Mouse (Mus musculus) intestine, postnatal 0 days (tissue): ENCODE data around the gene Fto. TPM values are rescaled to one million over a fixed set of nuclear protein-coding genes. Genes with fewer than 3 reads are reported as not detected.

Source experiments
- ATAC-seq: fragments of 200-750 bp; cut with Nextera tagmentation; 2 replicates; pipeline ENCODE4 v1.8.0; 2017; ENCODE audit warnings: mild to moderate bottlenecking, moderate TSS enrichment, moderate library complexity
- H3K27ac ChIP-seq: fragments of 300-500 bp; sonication (generic); 2 replicates; pipeline ENCODE4 v1.5.1; 2014; ENCODE audit warnings: mild to moderate bottlenecking, low read depth, low read length, moderate library complexity
- H3K27me3 ChIP-seq: fragments of 300-500 bp; sonication (generic); replicated peaks from 2 replicates; pipeline ENCODE4 v1.6.1; 2014; ENCODE audit warnings: low read length, mixed read lengths; ENCODE audit not compliant: control insufficient read depth, insufficient read depth
- H3K36me3 ChIP-seq: fragments of 300-500 bp; sonication (generic); 2 replicates; pipeline ENCODE4 v1.6.1; 2014; ENCODE audit warnings: mild to moderate bottlenecking, moderate library complexity; ENCODE audit not compliant: control insufficient read depth, insufficient read depth
- H3K4me1 ChIP-seq: fragments of 300-500 bp; sonication (generic); replicated peaks from 2 replicates; pipeline ENCODE4 v1.6.1; 2014; ENCODE audit warnings: antibody characterized with exemption, low read length, mixed read lengths; ENCODE audit not compliant: control insufficient read depth, insufficient read depth
- H3K4me2 ChIP-seq: fragments of 300-500 bp; sonication (generic); replicated peaks from 2 replicates; pipeline ENCODE4 v1.6.1; 2014; ENCODE audit warnings: low read depth, mild to moderate bottlenecking, moderate library complexity
- H3K4me3 ChIP-seq: fragments of 300-500 bp; sonication (generic); 2 replicates; pipeline ENCODE4 v1.5.1; 2014; ENCODE audit warnings: low read depth, low read length
- H3K9ac ChIP-seq: fragments of 300-500 bp; sonication (generic); 2 replicates; pipeline ENCODE4 v1.6.1; 2014; ENCODE audit warnings: mild to moderate bottlenecking, low read depth, low read length
- H3K9me3 ChIP-seq: fragments of 300-500 bp; sonication (generic); 2 replicates; pipeline ENCODE4 v1.6.1; 2016; ENCODE audit warnings: mixed run types; ENCODE audit not compliant: control insufficient read depth
- CTCF ChIP-seq: sonication (generic); IDR thresholded peaks from 2 replicates; pipeline ENCODE4 v1.5.1; 2016; ENCODE audit warnings: low read depth, mild to moderate bottlenecking, control low read depth, antibody characterized with exemption, moderate library complexity
- WGBS: fragments of 180-500 bp; shearing (Covaris S2); extraction: QIAGEN DNeasy Blood & Tissue Kit; methylation state at CpG from one replicate; pipeline ENCODE4 v1.1.7; 2014; 5-methylcytosine and 5-hydroxymethylcytosine counted together
- polyA plus RNA-seq: library from polyadenylated mRNA; unstranded; fragments of >200 nt; fragmentation: Nextera tagmentation; extraction: Ambion mirVana; gene quantifications from 2 replicates; pipeline ENCODE4 v1.2.1, GENCODE M21; 2015

Gene Fto
- polyA plus RNA-seq, 1 experiment from 2014 or later = 21.7 TPM

- H3K9me3 ChIP-seq = no peaks in the 10 kb centered on the region
- ATAC-seq = no peak
- TF ChIP-seq CTCF = no peak
- H3K27ac ChIP-seq = no peak overlapping the region
- no peaks in the 10 kb centered on the region for H3K27me3 ChIP-seq
- H3K36me3 ChIP-seq = no peaks in the 10 kb centered on the region
- H3K4me1 ChIP-seq = no peaks in the 10 kb centered on the region
- H3K4me3 ChIP-seq = no peak overlapping the region
- H3K4me2 ChIP-seq = no peak overlapping the region
- H3K9ac ChIP-seq = no peak overlapping the region
- WGBS = 77% methylated on average over 4 of the region's 4 CpGs
These were observed 247.9 kb downstream of the Fto start for GRCm38 (mm10) chr8:91561241-91561640.

- H3K27ac ChIP-seq = no peak overlapping the region
- no peak for ATAC-seq
- TF ChIP-seq CTCF = no peak
- no peaks in the 10 kb centered on the region for H3K4me1 ChIP-seq
- H3K4me3 ChIP-seq = no peak overlapping the region
- no peak overlapping the region for H3K4me2 ChIP-seq
- H3K9ac ChIP-seq = no peak overlapping the region
- WGBS = 63% methylated on average over 7 of the region's 7 CpGs
- no peaks in the 10 kb centered on the region for H3K9me3 ChIP-seq
- H3K36me3 ChIP-seq = no peaks in the 10 kb centered on the region
- no peaks in the 10 kb centered on the region for H3K27me3 ChIP-seq
These were observed 249.3 kb downstream of the Fto start for GRCm38 (mm10) chr8:91562600-91562999.

DNA sequence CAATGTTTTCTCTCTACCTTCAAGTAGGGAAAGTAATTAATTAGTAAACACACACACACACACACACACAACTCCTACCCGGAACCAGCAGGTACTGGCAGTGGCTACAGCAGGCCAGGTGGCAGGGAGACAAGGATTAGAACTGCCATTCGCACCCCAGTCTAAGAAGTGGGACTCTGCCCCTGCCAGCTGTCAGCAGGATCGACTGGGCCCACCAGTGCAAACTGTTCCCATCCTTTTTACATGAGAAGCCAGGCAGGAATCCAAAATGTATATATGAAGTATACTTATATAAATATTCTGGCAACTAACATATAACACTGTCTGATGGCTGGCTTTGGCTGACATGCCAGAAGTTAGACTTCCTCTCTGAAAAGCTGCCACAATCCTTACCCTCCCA is 250.0 kb downstream of the Fto start:
- H3K27ac ChIP-seq = no peak overlapping the region
- WGBS = 65% methylated on average over 3 of the region's 3 CpGs

GRCm38 (mm10) chr8:91565869-91566502 is 252.7 kb downstream of the Fto start:
- Histone ChIP-seq H3K9ac (no peak overlapping the region), H3K9me3 (no peaks in the 10 kb centered on the region), H3K4me2 (no peak overlapping the region), H3K27ac (no peak overlapping the region), H3K4me1 (no peaks in the 10 kb centered on the region), H3K27me3 (no peaks in the 10 kb centered on the region), H3K4me3 (no peak overlapping the region), H3K36me3 (no peaks in the 10 kb centered on the region)
- WGBS = 43% methylated on average over 12 of the region's 12 CpGs
- ATAC-seq = no peak
- no peak for TF ChIP-seq CTCF

More for the DNA sequence above, 250.0 kb downstream of the Fto start:
- Histone ChIP-seq H3K4me1 (no peaks in the 10 kb centered on the region), H3K4me2 (no peak overlapping the region), H3K4me3 (no peak overlapping the region), H3K36me3 (no peaks in the 10 kb centered on the region), H3K9ac (no peak overlapping the region), H3K9me3 (no peaks in the 10 kb centered on the region), H3K27me3 (no peaks in the 10 kb centered on the region)
- no peak for ATAC-seq
- no peak for TF ChIP-seq CTCF

GRCm38 (mm10) chr8:91566503-91566869 is 253.2 kb downstream of the Fto start:
- Histone ChIP-seq H3K36me3 (no peaks in the 10 kb centered on the region), H3K9ac (no peak overlapping the region), H3K9me3 (no peaks in the 10 kb centered on the region), H3K4me3 (no peak overlapping the region), H3K27me3 (no peaks in the 10 kb centered on the region), H3K27ac (no peak overlapping the region), H3K4me2 (no peak overlapping the region), H3K4me1 (no peaks in the 10 kb centered on the region)
- no peak for TF ChIP-seq CTCF
- ATAC-seq = no peak
- WGBS = 79% methylated on average over 2 of the region's 2 CpGs

DNA sequence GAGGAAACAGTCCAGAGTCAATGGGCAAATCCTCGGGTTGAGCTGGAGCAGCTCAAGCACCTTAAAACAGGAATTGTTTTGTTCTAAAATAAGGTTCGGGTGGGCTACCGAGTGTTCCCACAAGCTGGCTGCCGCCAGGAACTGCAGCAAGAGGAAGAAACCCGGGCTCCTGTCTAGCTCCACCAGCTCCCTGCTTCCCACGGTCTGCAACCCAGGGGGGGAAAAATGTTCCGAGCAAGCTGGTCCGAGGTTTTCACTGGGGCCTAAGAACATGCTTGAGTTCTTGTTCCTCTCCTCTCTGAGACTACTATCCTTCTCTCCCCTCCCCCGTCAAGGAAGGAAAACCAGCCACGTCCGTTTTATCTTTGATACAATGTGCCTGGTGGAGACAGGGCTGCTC is 256.5 kb downstream of the Fto start:
- WGBS = 43% methylated on average over 11 of the region's 11 CpGs
- no peak overlapping the region for H3K4me2 ChIP-seq

DNA sequence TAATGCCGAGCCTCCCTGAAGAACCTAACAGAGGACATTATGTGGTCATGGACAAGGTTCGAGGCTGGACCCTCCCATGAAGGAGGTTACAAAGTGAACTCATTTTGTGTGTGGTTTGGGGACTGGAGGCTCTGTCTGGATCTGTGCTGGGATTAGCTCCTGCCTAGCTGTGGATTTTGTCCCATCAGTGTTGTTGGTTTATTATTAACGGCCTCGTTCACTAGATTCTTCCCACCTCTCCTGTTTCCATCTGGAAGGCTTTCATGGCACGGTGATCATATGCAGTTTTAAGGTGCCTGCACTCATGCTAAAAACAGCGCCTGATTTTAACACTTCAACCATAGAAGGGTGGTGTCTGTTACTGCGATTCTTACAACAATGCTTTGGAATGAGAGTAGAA is 257.5 kb downstream of the Fto start:
- WGBS = 68% methylated on average over 7 of the region's 7 CpGs
- H3K36me3 ChIP-seq = no peaks in the 10 kb centered on the region
- no peak overlapping the region for H3K27ac ChIP-seq
- no peak for ATAC-seq
- no peaks in the 10 kb centered on the region for H3K9me3 ChIP-seq
- no peak overlapping the region for H3K4me2 ChIP-seq
- H3K4me1 ChIP-seq = no peaks in the 10 kb centered on the region
- TF ChIP-seq CTCF = no peak
- no peak overlapping the region for H3K9ac ChIP-seq
- no peaks in the 10 kb centered on the region for H3K27me3 ChIP-seq
- no peak overlapping the region for H3K4me3 ChIP-seq

More for the DNA sequence above, 256.5 kb downstream of the Fto start:
- Histone ChIP-seq H3K4me1 (no peaks in the 10 kb centered on the region), H3K27ac (no peak overlapping the region), H3K9ac (no peak overlapping the region), H3K4me3 (no peak overlapping the region), H3K27me3 (no peaks in the 10 kb centered on the region), H3K9me3 (no peaks in the 10 kb centered on the region), H3K36me3 (no peaks in the 10 kb centered on the region)
- no peak for TF ChIP-seq CTCF
- no peak for ATAC-seq
